Mouse (Mus musculus) C2C12 (cell line): ENCODE results near the gene Colgalt2.
A peak's percentile ranks its signal among the peaks of the same experiment; 100 is the strongest.

Experiments
- CTCF ChIP-seq: IDR thresholded peaks from one replicate; pipeline ENCODE4 v1.5.1; 2011; ENCODE audit not compliant: control insufficient read depth, insufficient read depth, insufficient read length
- MAX ChIP-seq: IDR thresholded peaks from one replicate; pipeline ENCODE4 v1.6.1; 2011; ENCODE audit warnings: mild to moderate bottlenecking, control low read depth
- MYOD1 ChIP-seq: IDR thresholded peaks from one replicate; pipeline ENCODE4 v1.6.1; 2011; ENCODE audit warnings: low read depth; ENCODE audit not compliant: control insufficient read depth, insufficient read length
- MYOG ChIP-seq: IDR thresholded peaks from one replicate; pipeline ENCODE4 v1.6.1; 2011; ENCODE audit not compliant: control insufficient read depth, insufficient read length; ENCODE audit errors: extremely low read depth
- USF1 ChIP-seq: IDR thresholded peaks from one replicate; pipeline ENCODE4 v1.6.1; 2011; ENCODE audit warnings: low read depth, mild to moderate bottlenecking, control low read depth, moderate library complexity

DNA sequence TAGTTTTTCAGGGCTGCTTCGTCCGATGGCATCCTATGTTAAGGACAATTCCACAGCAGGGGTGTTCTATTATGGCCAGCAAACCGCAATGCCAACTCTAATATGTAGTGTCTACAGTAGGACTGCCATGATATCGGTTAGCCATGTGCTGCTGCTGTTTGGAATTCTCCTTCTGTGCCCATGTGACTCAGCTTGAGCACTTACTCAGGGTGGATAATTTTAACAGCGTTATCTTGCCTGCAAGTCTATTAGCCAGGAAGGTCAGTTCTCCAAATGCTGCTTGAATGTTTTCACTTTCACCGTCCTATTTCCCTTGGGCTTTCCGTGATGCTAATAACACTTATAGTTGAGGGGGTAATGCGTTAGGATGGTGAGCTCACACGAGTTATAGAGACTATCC lies 126.5 kb downstream of the Colgalt2 start:
- TF ChIP-seq CTCF (no peak), MYOG (no peak), MYOD1 (no peak), MAX (no peak), USF1 (peak; percentile 31)
